8 mouse cellular contexts compared by ENCODE assay signal in genomic region chr2:16450838-16451665, GRCm38 (mm10).
DNase-seq lines count a peak whose midpoint lies in the region; ATAC-seq and TF ChIP-seq lines count a peak whose summit lies in the region.

No protein-coding gene starts in this region.

- DNase-seq in adrenal gland, postnatal 36 days = peak; percentile 76 to 80
- peak; percentile 31 for DNase-seq in forebrain, embryonic 10.5 days (ENCODE audit: extremely low spot score, low spot score)
- peak; percentile 56 for DNase-seq in limb, embryonic 14.5 days (ENCODE audit: low spot score)
- peak; percentile 58 for DNase-seq in ovary, postnatal 36 days (ENCODE audit: low spot score)
- DNase-seq in cerebellum, adult 11 months = no peak
- DNase-seq in cerebellum, postnatal 4 days (ENCODE audit: low spot score in 2 of 2) = no peak

- no peaks in the 10 kb centered on the region for H3K36me3 ChIP-seq in forebrain, embryonic 10.5 days (replicated peaks)
- H3K36me3 ChIP-seq in hindbrain, embryonic 12.5 days = no peaks in the 10 kb centered on the region
- no peaks in the 10 kb centered on the region for H3K36me3 ChIP-seq in limb, embryonic 14.5 days (ENCODE audit: control insufficient read depth, insufficient read depth, low read length)

- TF ChIP-seq POLR2A in limb, embryonic 14.5 days (IDR thresholded peaks at IDR 0.05; ENCODE audit: borderline replicate concordance, extremely low read depth, insufficient read depth, insufficient read length) = no peak

- H3K9me3 ChIP-seq in forebrain, embryonic 10.5 days = peaks cover 3% of the 10 kb centered on the region; the same call in 1 of the 2 replicates
- no peaks in the 10 kb centered on the region for H3K9me3 ChIP-seq in hindbrain, embryonic 12.5 days (replicated peaks)
- no peaks in the 10 kb centered on the region for H3K9me3 ChIP-seq in limb, embryonic 14.5 days (ENCODE audit: control insufficient read depth, low read length)

- H3K27me3 ChIP-seq in forebrain, embryonic 10.5 days (ENCODE audit: poor library complexity, severe bottlenecking) = no peaks in the 10 kb centered on the region
- H3K27me3 ChIP-seq in hindbrain, embryonic 12.5 days = no peaks in the 10 kb centered on the region
- no peaks in the 10 kb centered on the region for H3K27me3 ChIP-seq in limb, embryonic 14.5 days (ENCODE audit: control insufficient read depth, insufficient read depth, low read length)

- H3K4me1 ChIP-seq in forebrain, embryonic 10.5 days = peaks cover 15% of the 10 kb centered on the region
- H3K4me1 ChIP-seq in hindbrain, embryonic 12.5 days = peaks cover 3% of the 10 kb centered on the region; the same call in 1 of the 2 replicates
- H3K4me1 ChIP-seq in limb, embryonic 14.5 days (ENCODE audit: control insufficient read depth, insufficient read depth, low read length) = peaks cover 9% of the 10 kb centered on the region

- H3K4me3 ChIP-seq in forebrain, embryonic 10.5 days = no peak overlapping the region
- H3K4me3 ChIP-seq in hindbrain, embryonic 12.5 days = no peak overlapping the region
- no peak overlapping the region for H3K4me3 ChIP-seq in limb, embryonic 14.5 days (replicated peaks; ENCODE audit: low read length)

- peak overlapping the region; percentile 56 for H3K27ac ChIP-seq in forebrain, embryonic 10.5 days
- H3K27ac ChIP-seq in hindbrain, embryonic 12.5 days = no peak overlapping the region
- peak overlapping the region; percentile 53 for H3K27ac ChIP-seq in limb, embryonic 14.5 days (replicated peaks; ENCODE audit: low read depth, low read length)

- WGBS in forebrain, embryonic 10.5 days = 34% methylated on average over 7 of the region's 7 CpGs
- 47% methylated on average over 7 of the region's 7 CpGs for WGBS in hindbrain, embryonic 12.5 days
- 17% methylated on average over 7 of the region's 7 CpGs for WGBS in limb, embryonic 14.5 days

- no peak overlapping the region for H3K4me2 ChIP-seq in hindbrain, embryonic 12.5 days (replicated peaks)
- H3K4me2 ChIP-seq in limb, embryonic 14.5 days (replicated peaks; ENCODE audit: low read depth, low read length, severe bottlenecking) = peak overlapping the region; percentile 9; the same call in 1 of the 2 replicates

- no peak overlapping the region for H3K9ac ChIP-seq in hindbrain, embryonic 12.5 days
- H3K9ac ChIP-seq in limb, embryonic 14.5 days (ENCODE audit: low read depth, low read length, severe bottlenecking) = no peak overlapping the region

- ATAC-seq in hindbrain, embryonic 12.5 days (ENCODE audit: low FRiP score) = peak; percentile 66; the same call in 1 of the 2 replicates
- peak; percentile 68 for ATAC-seq in limb, embryonic 14.5 days (ENCODE audit: low FRiP score, low read depth)
- no peak for ATAC-seq in megakaryocyte-erythroid progenitor cell, adult 5-6 weeks (replicated peaks; ENCODE audit: low FRiP score, low TSS enrichment, poor library complexity, severe bottlenecking)

Comparison
In these comparisons a context has a peak if more than half of its experiments do, and no peak if none do; other contexts are left out.
1. DNase-seq: peak in adrenal gland, postnatal 36 days (2 of 2), forebrain, embryonic 10.5 days (single experiment), limb, embryonic 14.5 days (single experiment) and ovary, postnatal 36 days (single experiment); none in cerebellum, adult 11 months (single experiment) and cerebellum, postnatal 4 days (0 of 2).